Comparison of ENCODE assay signal across 23 mouse cellular contexts in genomic region chr3:86536751-86537150, GRCm38 (mm10). TPM values are rescaled to one million over a fixed set of nuclear protein-coding genes. Genes with fewer than 3 reads are reported as not detected.
DNase-seq lines count a peak whose midpoint lies in the region; ATAC-seq and TF ChIP-seq lines count a peak whose summit lies in the region.
"Had no signal": no experiment of that assay in that cellular context is flagged by ENCODE, and none has a peak within 500 bp of the region (broad histone marks: within the 10 kb centered on the region; RNA-seq: fewer than 3 reads in every experiment).

No protein-coding gene starts in this region.

- H3K9me3 ChIP-seq in hindbrain, embryonic 14.5 days (ENCODE audit: control insufficient read depth, low read length) = no peaks in the 10 kb centered on the region
- no peaks in the 10 kb centered on the region for H3K9me3 ChIP-seq in hindbrain, embryonic 13.5 days
- H3K9me3 ChIP-seq in midbrain, embryonic 11.5 days (ENCODE audit: control insufficient read depth, low read length) = no peaks in the 10 kb centered on the region
- no peaks in the 10 kb centered on the region for H3K9me3 ChIP-seq in midbrain, embryonic 10.5 days (replicated peaks)
- no peaks in the 10 kb centered on the region for H3K9me3 ChIP-seq in embryonic facial prominence, embryonic 11.5 days (replicated peaks; ENCODE audit: control insufficient read depth, low read length)
- H3K9me3 ChIP-seq: embryonic facial prominence, embryonic 12.5 days; embryonic facial prominence, embryonic 15.5 days; forebrain, embryonic 10.5 days; forebrain, embryonic 12.5 days had no signal

- H3K36me3 ChIP-seq in hindbrain, embryonic 14.5 days (replicated peaks; ENCODE audit: control insufficient read depth, insufficient read depth) = no peaks in the 10 kb centered on the region
- no peaks in the 10 kb centered on the region for H3K36me3 ChIP-seq in hindbrain, embryonic 13.5 days
- H3K36me3 ChIP-seq in midbrain, embryonic 11.5 days (ENCODE audit: control insufficient read depth, insufficient read depth, low read length) = no peaks in the 10 kb centered on the region
- no peaks in the 10 kb centered on the region for H3K36me3 ChIP-seq in midbrain, embryonic 10.5 days
- no peaks in the 10 kb centered on the region for H3K36me3 ChIP-seq in embryonic facial prominence, embryonic 11.5 days (replicated peaks; ENCODE audit: control insufficient read depth, insufficient read depth, low read depth, low read length)
- H3K36me3 ChIP-seq: embryonic facial prominence, embryonic 12.5 days; embryonic facial prominence, embryonic 15.5 days; forebrain, embryonic 10.5 days; forebrain, embryonic 12.5 days had no signal

- no peak overlapping the region for H3K27ac ChIP-seq in hindbrain, embryonic 14.5 days
- H3K27ac ChIP-seq in hindbrain, embryonic 13.5 days = no peak overlapping the region
- H3K27ac ChIP-seq in midbrain, embryonic 11.5 days (ENCODE audit: low read depth, low read length) = no peak overlapping the region
- H3K27ac ChIP-seq in midbrain, embryonic 10.5 days (replicated peaks) = no peak overlapping the region
- no peak overlapping the region for H3K27ac ChIP-seq in embryonic facial prominence, embryonic 11.5 days (replicated peaks; ENCODE audit: low read depth, low read length)
- H3K27ac ChIP-seq in cerebellum, adult 2 months (ENCODE audit: insufficient read depth, low read length) = no peak overlapping the region
- H3K27ac ChIP-seq: embryonic facial prominence, embryonic 15.5 days; forebrain, embryonic 10.5 days; forebrain, embryonic 12.5 days had no signal

- peaks cover 32% of the 10 kb centered on the region for H3K4me1 ChIP-seq in hindbrain, embryonic 14.5 days (replicated peaks; ENCODE audit: control insufficient read depth, insufficient read depth, low read length)
- H3K4me1 ChIP-seq in hindbrain, embryonic 13.5 days (replicated peaks) = peaks cover 29% of the 10 kb centered on the region
- H3K4me1 ChIP-seq in midbrain, embryonic 11.5 days (ENCODE audit: control insufficient read depth, insufficient read depth, low read length) = peaks cover 18% of the 10 kb centered on the region
- H3K4me1 ChIP-seq in midbrain, embryonic 10.5 days = peaks cover 35% of the 10 kb centered on the region
- H3K4me1 ChIP-seq in embryonic facial prominence, embryonic 11.5 days (ENCODE audit: control insufficient read depth, insufficient read depth, low read length) = no peaks in the 10 kb centered on the region
- H3K4me1 ChIP-seq in cerebellum, adult 2 months (ENCODE audit: control insufficient read depth, insufficient read depth, low read length) = no peaks in the 10 kb centered on the region

- H3K4me3 ChIP-seq in hindbrain, embryonic 14.5 days (replicated peaks; ENCODE audit: low read length) = no peak overlapping the region
- no peak overlapping the region for H3K4me3 ChIP-seq in hindbrain, embryonic 13.5 days
- H3K4me3 ChIP-seq in midbrain, embryonic 11.5 days (ENCODE audit: low read depth, low read length) = no peak overlapping the region
- H3K4me3 ChIP-seq in midbrain, embryonic 10.5 days = no peak overlapping the region
- H3K4me3 ChIP-seq in embryonic facial prominence, embryonic 11.5 days (ENCODE audit: low read depth, low read length) = no peak overlapping the region
- H3K4me3 ChIP-seq in cerebellum, adult 2 months (replicated peaks; ENCODE audit: insufficient read depth, low read depth, low read length) = no peak overlapping the region
- H3K4me3 ChIP-seq: embryonic facial prominence, embryonic 12.5 days; embryonic facial prominence, embryonic 15.5 days; erythroblast, embryonic 14.5 days; forebrain, embryonic 10.5 days; forebrain, embryonic 12.5 days had no signal

- peak; percentile 26 for DNase-seq in hindbrain, embryonic 14.5 days (ENCODE audit: low spot score)
- peak; percentile 69 for DNase-seq in midbrain, embryonic 11.5 days (ENCODE audit: low spot score, missing footprints)
- no peak for DNase-seq in midbrain, embryonic 10.5 days (ENCODE audit: low spot score)
- peak; percentile 76 for DNase-seq in embryonic facial prominence, embryonic 11.5 days (ENCODE audit: low spot score)
- no peak for DNase-seq in cerebellum, adult 2 months
- DNase-seq: adrenal gland, adult 2 months; adrenal gland, postnatal 10 days; adrenal gland, postnatal 25 days; cerebellum, adult 11 months; cerebellum, adult 18-20 months; cerebellum, adult 9-10 months; cerebellum, postnatal 10 days; cerebellum, postnatal 25 days had no signal

- no peaks in the 10 kb centered on the region for H3K27me3 ChIP-seq in hindbrain, embryonic 14.5 days (ENCODE audit: control insufficient read depth, insufficient read depth, low read length)
- no peaks in the 10 kb centered on the region for H3K27me3 ChIP-seq in hindbrain, embryonic 13.5 days
- no peaks in the 10 kb centered on the region; the same call in 1 of the 2 replicates for H3K27me3 ChIP-seq in midbrain, embryonic 11.5 days (ENCODE audit: control insufficient read depth, insufficient read depth, low read length)
- H3K27me3 ChIP-seq in midbrain, embryonic 10.5 days (ENCODE audit: low read depth, poor library complexity, severe bottlenecking) = peaks cover 37% of the 10 kb centered on the region
- no peaks in the 10 kb centered on the region for H3K27me3 ChIP-seq in embryonic facial prominence, embryonic 11.5 days (ENCODE audit: control insufficient read depth, insufficient read depth, low read length)
- no peaks in the 10 kb centered on the region for H3K27me3 ChIP-seq in cerebellum, adult 2 months (ENCODE audit: control insufficient read depth, insufficient read depth, low read length)
- H3K27me3 ChIP-seq: embryonic facial prominence, embryonic 12.5 days; embryonic facial prominence, embryonic 15.5 days had no signal

- H3K9ac ChIP-seq in hindbrain, embryonic 14.5 days = no peak overlapping the region
- no peak overlapping the region for H3K9ac ChIP-seq in hindbrain, embryonic 13.5 days
- H3K9ac ChIP-seq in midbrain, embryonic 11.5 days (ENCODE audit: low read length) = no peak overlapping the region
- no peak overlapping the region for H3K9ac ChIP-seq in embryonic facial prominence, embryonic 11.5 days (replicated peaks; ENCODE audit: low read length)
- H3K9ac ChIP-seq: embryonic facial prominence, embryonic 12.5 days; embryonic facial prominence, embryonic 15.5 days; forebrain, embryonic 12.5 days had no signal

- ATAC-seq in hindbrain, embryonic 14.5 days (ENCODE audit: low FRiP score) = no peak
- ATAC-seq in hindbrain, embryonic 13.5 days (ENCODE audit: low FRiP score) = no peak
- ATAC-seq in midbrain, embryonic 11.5 days (ENCODE audit: low FRiP score) = no peak
- no peak for ATAC-seq in embryonic facial prominence, embryonic 11.5 days (replicated peaks; ENCODE audit: insufficient number of reproducible peaks, low FRiP score, low TSS enrichment, low read depth)
- ATAC-seq in monocyte, adult 5-6 weeks (replicated peaks; ENCODE audit: insufficient number of reproducible peaks, low FRiP score, low TSS enrichment, poor library complexity, severe bottlenecking) = no peak
- ATAC-seq: forebrain, embryonic 14.5 days; forebrain, embryonic 16.5 days had no signal

- no peak for TF ChIP-seq CTCF in cerebellum, adult 2 months (IDR thresholded peaks at IDR 0.05; ENCODE audit: borderline replicate concordance, insufficient read depth, low read depth, low read length)

- 50% methylated on average over 1 of the region's 1 CpGs for WGBS in hindbrain, embryonic 14.5 days
- WGBS in hindbrain, embryonic 13.5 days = 56% methylated on average over 1 of the region's 1 CpGs
- WGBS in midbrain, embryonic 11.5 days = 70% methylated on average over 1 of the region's 1 CpGs
- 74% methylated on average over 1 of the region's 1 CpGs for WGBS in midbrain, embryonic 10.5 days
- WGBS in embryonic facial prominence, embryonic 11.5 days = 28% methylated on average over 1 of the region's 1 CpGs
- 100% methylated on average over 1 of the region's 1 CpGs for WGBS in cerebellum, adult 2 months

- no peak overlapping the region for H3K4me2 ChIP-seq in hindbrain, embryonic 14.5 days (replicated peaks)
- H3K4me2 ChIP-seq in hindbrain, embryonic 13.5 days = no peak overlapping the region
- H3K4me2 ChIP-seq in midbrain, embryonic 11.5 days = no peak overlapping the region
- H3K4me2 ChIP-seq in embryonic facial prominence, embryonic 11.5 days (ENCODE audit: low read depth, low read length) = no peak overlapping the region
- H3K4me2 ChIP-seq: embryonic facial prominence, embryonic 12.5 days; embryonic facial prominence, embryonic 15.5 days; forebrain, embryonic 12.5 days had no signal

- no peak for TF ChIP-seq POLR2A in cerebellum, adult 2 months (IDR thresholded peaks at IDR 0.05; ENCODE audit: borderline replicate concordance, insufficient read depth, low read length)

RNA-seq across cellular contexts. Expression of gene Mab21l2, which starts 11.7 kb away (rescaled TPM):
- polyA plus RNA-seq in hindbrain, embryonic 14.5 days (2014; fragmentation: Nextera tagmentation; extraction: Ambion mirVana) = 244 and 265 TPM in 2 replicates
- 258 and 288 TPM in 2 replicates for polyA plus RNA-seq in hindbrain, embryonic 13.5 days (2015; fragmentation: Nextera tagmentation; extraction: Ambion mirVana)
- polyA plus RNA-seq in midbrain, embryonic 11.5 days (2014; fragmentation: Nextera tagmentation; extraction: Ambion mirVana) = 107 and 123 TPM in 2 replicates
- 82.0 and 99.0 TPM in 2 replicates for polyA plus RNA-seq in midbrain, embryonic 10.5 days (2016; fragmentation: Nextera tagmentation; extraction: Ambion mirVana)
- polyA plus RNA-seq in embryonic facial prominence, embryonic 11.5 days (2014; fragmentation: Nextera tagmentation; extraction: Ambion mirVana) = 156 and 171 TPM in 2 replicates
- 15.7 and 19.4 TPM in 2 replicates for polyA plus RNA-seq in cerebellum, adult 2 months (2012; rRNA removed)
- total RNA-seq in monocyte, adult 5-6 weeks (2017) = 0.29 TPM in 1 of 3 replicates, not detected in the others
- total RNA-seq: MEL had no signal
- polyA plus RNA-seq: erythroblast, embryonic 14.5 days had no signal

Comparison
In these comparisons a context has a peak if more than half of its experiments do, and no peak if none do; other contexts are left out.
1. DNase-seq: peak in hindbrain, embryonic 14.5 days (single experiment), midbrain, embryonic 11.5 days (single experiment) and embryonic facial prominence, embryonic 11.5 days (single experiment); none in midbrain, embryonic 10.5 days (single experiment) and cerebellum, adult 2 months (0 of 2).